Mouse (Mus musculus): ENCODE measurements around the gene Eef1akmt3. TPM values are rescaled to one million over a fixed set of nuclear protein-coding genes. Genes with fewer than 3 reads are reported as not detected.

Eef1akmt3 gene
- polyA plus RNA-seq, 1 experiment from 2014 or later: 0.19 TPM

DNA sequence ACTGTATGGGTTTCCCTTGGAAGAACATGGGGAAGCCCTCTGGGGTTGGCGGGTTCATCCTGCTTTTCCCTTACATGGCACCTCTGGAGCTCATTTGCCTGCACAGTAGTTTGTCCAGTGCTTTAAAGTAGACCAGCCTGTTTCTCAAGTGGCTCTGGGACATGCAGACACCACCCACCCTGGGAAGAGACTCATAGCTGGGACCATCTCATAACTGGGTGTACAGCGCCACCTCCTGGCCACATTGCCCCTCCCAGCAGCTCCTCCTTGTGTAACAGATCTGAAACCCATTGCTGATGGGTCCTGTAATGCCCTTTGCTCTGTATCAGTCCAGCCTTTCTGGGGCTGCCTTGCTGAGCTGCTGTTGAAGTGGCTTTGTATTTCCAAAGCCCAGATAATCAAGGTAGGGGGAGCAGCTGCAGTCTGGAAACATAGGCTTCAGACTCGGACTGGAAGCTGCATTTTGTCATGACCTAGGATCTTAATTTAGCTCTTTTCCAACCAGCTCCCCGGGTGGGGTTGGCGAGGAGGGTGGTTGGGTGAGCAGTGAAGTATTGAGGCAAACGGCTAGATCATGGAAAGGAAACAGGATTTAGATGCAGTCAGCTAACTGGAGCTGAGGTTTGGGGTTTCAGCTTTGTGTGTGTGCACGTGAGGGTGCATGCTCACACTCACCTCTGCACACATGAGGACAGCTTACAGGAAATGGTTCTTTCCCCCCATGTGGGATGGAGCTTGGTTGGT, 50.8 kb downstream of the Eef1akmt3 start:
- H3K27ac ChIP-seq (replicated peaks; ENCODE audit: low read depth, low read length): no peak overlapping the region
- WGBS: 61% methylated on average over 7 of the region's 7 CpGs

GRCm38 (mm10) chr10:126988513-126989165, 52.7 kb downstream of the Eef1akmt3 start:
- ATAC-seq (ENCODE audit: insufficient number of reproducible peaks, low FRiP score, low TSS enrichment, low read depth): no peak
- H3K4me1 ChIP-seq (ENCODE audit: control insufficient read depth, insufficient read depth, low read length): peaks cover 28% of the 10 kb centered on the region
- H3K9ac ChIP-seq (ENCODE audit: low read length): no peak overlapping the region
- no peak overlapping the region for H3K27ac ChIP-seq (replicated peaks; ENCODE audit: low read depth, low read length)
- H3K36me3 ChIP-seq (ENCODE audit: control insufficient read depth, insufficient read depth, low read length): peaks cover 9% of the 10 kb centered on the region
- H3K4me2 ChIP-seq (ENCODE audit: low read depth, severe bottlenecking): no peak overlapping the region
- H3K9me3 ChIP-seq (ENCODE audit: control insufficient read depth, low read length): no peaks in the 10 kb centered on the region
- no peaks in the 10 kb centered on the region for H3K27me3 ChIP-seq (ENCODE audit: control insufficient read depth, insufficient read depth, low read length)
- H3K4me3 ChIP-seq (ENCODE audit: low read depth, low read length): no peak overlapping the region
- DNase-seq (ENCODE audit: low spot score): no peak
- 50% methylated on average over 5 of the region's 5 CpGs for WGBS

More for the DNA sequence above, 50.8 kb downstream of the Eef1akmt3 start:
- ATAC-seq (ENCODE audit: insufficient number of reproducible peaks, low FRiP score, low TSS enrichment, low read depth) (0 out of 2 replicates have a peak, but pooled peaks have one; percentile 40), DNase-seq (ENCODE audit: low spot score) (peak; percentile 93)
- no peak overlapping the region for H3K9ac ChIP-seq (ENCODE audit: low read length)
- peaks cover 21% of the 10 kb centered on the region for H3K4me1 ChIP-seq (ENCODE audit: control insufficient read depth, insufficient read depth, low read length)
- no peaks in the 10 kb centered on the region for H3K9me3 ChIP-seq (ENCODE audit: control insufficient read depth, low read length)
- H3K4me3 ChIP-seq (ENCODE audit: low read depth, low read length): no peak overlapping the region
- peaks cover 15% of the 10 kb centered on the region for H3K36me3 ChIP-seq (ENCODE audit: control insufficient read depth, insufficient read depth, low read length)
- no peaks in the 10 kb centered on the region for H3K27me3 ChIP-seq (ENCODE audit: control insufficient read depth, insufficient read depth, low read length)
- H3K4me2 ChIP-seq (ENCODE audit: low read depth, severe bottlenecking): no peak overlapping the region

DNA sequence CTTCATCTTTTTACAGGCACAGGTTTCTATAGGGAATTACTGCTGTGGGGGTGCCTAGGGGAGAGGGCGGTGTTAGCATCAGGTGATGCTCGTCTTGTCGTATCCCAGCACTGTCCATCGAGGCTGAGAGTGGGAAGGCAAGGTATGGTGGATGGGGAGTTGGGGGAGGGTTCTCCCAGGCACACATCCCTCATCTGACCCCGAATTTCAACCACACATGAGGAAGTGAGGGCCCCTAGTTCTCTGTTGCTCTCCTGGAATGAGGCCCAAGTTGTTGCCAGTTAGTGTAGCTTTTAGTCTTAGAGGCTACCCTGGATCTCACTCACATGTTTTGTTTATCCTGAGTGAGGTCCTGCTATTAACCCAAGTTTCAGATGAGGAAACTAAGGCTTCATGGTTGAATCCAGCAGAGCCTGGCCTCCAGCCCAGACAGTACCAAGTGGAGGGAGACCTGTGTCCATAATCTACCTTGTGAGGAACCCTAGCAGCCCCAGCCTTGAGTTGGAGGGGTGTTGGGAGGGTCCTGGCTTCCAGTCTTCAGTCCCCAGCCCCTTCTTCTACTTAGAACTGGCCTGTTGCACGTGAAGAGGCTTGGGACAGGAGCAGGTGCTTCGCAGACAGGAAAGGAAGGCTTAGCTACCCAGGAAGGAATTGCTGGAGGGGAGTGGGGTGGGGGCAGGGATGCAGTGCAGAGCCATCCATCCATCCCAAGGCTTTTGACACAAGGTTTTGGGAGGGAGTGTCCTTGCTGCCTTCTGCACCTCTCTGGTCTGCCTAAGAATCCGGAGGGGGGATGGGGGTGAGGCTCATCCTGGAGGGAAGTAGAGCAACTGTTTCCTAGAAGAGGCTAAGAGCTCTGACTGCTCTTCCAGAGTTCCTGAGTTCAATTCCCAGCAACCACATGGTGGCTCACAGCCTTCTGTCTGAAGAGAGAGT, 53.9 kb downstream of the Eef1akmt3 start:
- H3K9ac ChIP-seq (ENCODE audit: low read length): no peak overlapping the region
- H3K4me2 ChIP-seq (ENCODE audit: low read depth, severe bottlenecking): no peak overlapping the region
- peaks cover 34% of the 10 kb centered on the region for H3K4me1 ChIP-seq (ENCODE audit: control insufficient read depth, insufficient read depth, low read length)
- no peaks in the 10 kb centered on the region for H3K9me3 ChIP-seq (ENCODE audit: control insufficient read depth, low read length)
- peaks cover 2% of the 10 kb centered on the region; the same call in 1 of the 2 replicates for H3K36me3 ChIP-seq (ENCODE audit: control insufficient read depth, insufficient read depth, low read length)
- no peaks in the 10 kb centered on the region for H3K27me3 ChIP-seq (ENCODE audit: control insufficient read depth, insufficient read depth, low read length)
- WGBS: 65% methylated on average over 8 of the region's 8 CpGs
- no peak for ATAC-seq (ENCODE audit: insufficient number of reproducible peaks, low FRiP score, low TSS enrichment, low read depth)
- DNase-seq (ENCODE audit: low spot score): no peak
- 0 out of 2 replicates have a peak overlapping the region, but pooled peaks have one; percentile 10 for H3K27ac ChIP-seq (replicated peaks; ENCODE audit: low read depth, low read length)
- no peak overlapping the region for H3K4me3 ChIP-seq (ENCODE audit: low read depth, low read length)

GRCm38 (mm10) chr10:126986541-126986961, 54.8 kb downstream of the Eef1akmt3 start:
- Histone ChIP-seq H3K4me2 (ENCODE audit: low read depth, severe bottlenecking) (no peak overlapping the region), H3K27ac (replicated peaks; ENCODE audit: low read depth, low read length) (no peak overlapping the region), H3K4me3 (ENCODE audit: low read depth, low read length) (no peak overlapping the region), H3K27me3 (ENCODE audit: control insufficient read depth, insufficient read depth, low read length) (no peaks in the 10 kb centered on the region), H3K4me1 (ENCODE audit: control insufficient read depth, insufficient read depth, low read length) (peaks cover 40% of the 10 kb centered on the region), H3K36me3 (ENCODE audit: control insufficient read depth, insufficient read depth, low read length) (no peaks in the 10 kb centered on the region), H3K9me3 (ENCODE audit: control insufficient read depth, low read length) (no peaks in the 10 kb centered on the region), H3K9ac (ENCODE audit: low read length) (no peak overlapping the region)
- 70% methylated on average over 4 of the region's 4 CpGs for WGBS
- no peak for ATAC-seq (ENCODE audit: insufficient number of reproducible peaks, low FRiP score, low TSS enrichment, low read depth)
- DNase-seq (ENCODE audit: low spot score): no peak

- ATAC-seq (ENCODE audit: insufficient number of reproducible peaks, low FRiP score, low TSS enrichment, low read depth) (no peak), DNase-seq (ENCODE audit: low spot score) (no peak)
- WGBS: 91% methylated on average over 9 of the region's 9 CpGs
- H3K36me3 ChIP-seq (ENCODE audit: control insufficient read depth, insufficient read depth, low read length): no peaks in the 10 kb centered on the region
- H3K27ac ChIP-seq (replicated peaks; ENCODE audit: low read depth, low read length): no peak overlapping the region
- no peaks in the 10 kb centered on the region for H3K27me3 ChIP-seq (ENCODE audit: control insufficient read depth, insufficient read depth, low read length)
- no peaks in the 10 kb centered on the region for H3K9me3 ChIP-seq (ENCODE audit: control insufficient read depth, low read length)
- no peak overlapping the region for H3K4me2 ChIP-seq (ENCODE audit: low read depth, severe bottlenecking)
- H3K4me1 ChIP-seq (ENCODE audit: control insufficient read depth, insufficient read depth, low read length): peaks cover 49% of the 10 kb centered on the region
- H3K9ac ChIP-seq (ENCODE audit: low read length): no peak overlapping the region
- no peak overlapping the region for H3K4me3 ChIP-seq (ENCODE audit: low read depth, low read length)
These were observed 55.7 kb downstream of the Eef1akmt3 start for GRCm38 (mm10) chr10:126985579-126985978.

DNA sequence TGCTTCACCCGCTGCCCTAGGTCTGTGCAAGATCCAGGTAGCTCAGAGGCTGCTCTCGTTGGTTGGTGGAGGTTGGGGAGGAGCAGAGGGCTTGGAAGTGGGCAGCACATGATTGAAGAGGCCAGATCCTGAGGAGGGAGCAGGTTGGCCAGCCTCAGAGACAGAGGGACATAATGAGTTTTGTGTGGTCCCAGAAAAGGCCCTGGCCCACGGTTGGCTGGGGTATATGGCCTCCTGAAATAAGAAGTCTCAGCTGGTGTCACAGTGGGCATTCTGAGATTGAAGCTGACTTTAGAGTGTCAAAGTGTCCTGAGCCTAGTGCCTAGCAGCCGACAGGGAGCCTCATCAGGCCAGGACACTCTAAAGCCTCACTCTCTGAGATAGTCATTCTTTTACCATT, 56.2 kb downstream of the Eef1akmt3 start:
- H3K36me3 ChIP-seq (ENCODE audit: control insufficient read depth, insufficient read depth, low read length): no peaks in the 10 kb centered on the region
- H3K4me3 ChIP-seq (ENCODE audit: low read depth, low read length): no peak overlapping the region
- no peak overlapping the region for H3K9ac ChIP-seq (ENCODE audit: low read length)
- no peak overlapping the region for H3K27ac ChIP-seq (replicated peaks; ENCODE audit: low read depth, low read length)
- no peaks in the 10 kb centered on the region for H3K9me3 ChIP-seq (ENCODE audit: control insufficient read depth, low read length)
- WGBS: 85% methylated on average over 4 of the region's 4 CpGs
- no peak for DNase-seq (ENCODE audit: low spot score)
- H3K27me3 ChIP-seq (ENCODE audit: control insufficient read depth, insufficient read depth, low read length): no peaks in the 10 kb centered on the region
- ATAC-seq (ENCODE audit: insufficient number of reproducible peaks, low FRiP score, low TSS enrichment, low read depth): no peak
- peaks cover 54% of the 10 kb centered on the region for H3K4me1 ChIP-seq (ENCODE audit: control insufficient read depth, insufficient read depth, low read length)
- H3K4me2 ChIP-seq (ENCODE audit: low read depth, severe bottlenecking): no peak overlapping the region

DNA sequence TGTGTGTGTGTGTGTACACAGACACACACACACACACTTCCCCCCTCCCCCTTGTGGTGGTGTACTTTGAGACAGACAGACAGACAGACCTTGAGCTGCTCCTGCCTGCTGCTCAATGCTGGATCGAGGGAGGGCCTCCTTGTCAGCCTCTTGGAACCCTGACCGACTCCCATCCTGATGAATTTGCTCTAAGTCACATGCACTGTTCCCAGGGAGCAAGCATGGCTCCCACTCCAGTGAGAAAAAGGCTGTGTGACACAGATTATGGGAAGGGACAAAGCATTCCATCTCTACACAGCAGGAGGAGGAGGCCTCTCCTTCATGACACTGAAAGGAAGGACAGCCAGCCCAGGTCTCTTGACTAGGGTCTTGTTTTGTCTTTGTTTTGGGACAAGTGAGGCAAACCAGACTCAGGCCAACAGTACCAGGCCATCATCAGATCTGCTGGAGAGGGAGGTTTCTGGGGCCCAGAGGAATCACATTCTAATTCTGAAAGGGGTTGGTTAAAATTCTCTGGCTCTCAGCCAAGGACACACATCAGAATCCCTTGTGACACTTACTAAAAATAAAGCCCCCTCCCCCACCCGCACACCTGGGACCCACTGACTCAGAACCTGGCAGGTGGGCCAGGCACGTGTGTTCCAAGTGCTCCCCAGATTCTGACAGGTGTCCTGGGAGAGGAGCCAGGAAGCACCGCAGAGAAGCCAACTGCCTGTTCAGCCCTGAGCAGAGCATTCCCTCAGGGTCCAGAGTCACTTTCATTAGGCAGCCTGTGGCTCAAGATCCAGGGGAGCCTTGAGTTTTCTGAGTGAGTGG, 56.9 kb downstream of the Eef1akmt3 start:
- no peak overlapping the region for H3K4me3 ChIP-seq (ENCODE audit: low read depth, low read length)

More for the DNA sequence above, 56.9 kb downstream of the Eef1akmt3 start:
- no peaks in the 10 kb centered on the region for H3K27me3 ChIP-seq (ENCODE audit: control insufficient read depth, insufficient read depth, low read length)
- WGBS: 73% methylated on average over 5 of the region's 5 CpGs
- DNase-seq (ENCODE audit: low spot score) (no peak), ATAC-seq (ENCODE audit: insufficient number of reproducible peaks, low FRiP score, low TSS enrichment, low read depth) (no peak)
- no peak overlapping the region for H3K27ac ChIP-seq (replicated peaks; ENCODE audit: low read depth, low read length)
- H3K9ac ChIP-seq (ENCODE audit: low read length): no peak overlapping the region
- peaks cover 54% of the 10 kb centered on the region for H3K4me1 ChIP-seq (ENCODE audit: control insufficient read depth, insufficient read depth, low read length)
- no peak overlapping the region for H3K4me2 ChIP-seq (ENCODE audit: low read depth, severe bottlenecking)
- H3K9me3 ChIP-seq (ENCODE audit: control insufficient read depth, low read length): no peaks in the 10 kb centered on the region
- no peaks in the 10 kb centered on the region for H3K36me3 ChIP-seq (ENCODE audit: control insufficient read depth, insufficient read depth, low read length)
